Mouse (Mus musculus): ENCODE data around the gene Trmt2a.

Gene Trmt2a

DNA sequence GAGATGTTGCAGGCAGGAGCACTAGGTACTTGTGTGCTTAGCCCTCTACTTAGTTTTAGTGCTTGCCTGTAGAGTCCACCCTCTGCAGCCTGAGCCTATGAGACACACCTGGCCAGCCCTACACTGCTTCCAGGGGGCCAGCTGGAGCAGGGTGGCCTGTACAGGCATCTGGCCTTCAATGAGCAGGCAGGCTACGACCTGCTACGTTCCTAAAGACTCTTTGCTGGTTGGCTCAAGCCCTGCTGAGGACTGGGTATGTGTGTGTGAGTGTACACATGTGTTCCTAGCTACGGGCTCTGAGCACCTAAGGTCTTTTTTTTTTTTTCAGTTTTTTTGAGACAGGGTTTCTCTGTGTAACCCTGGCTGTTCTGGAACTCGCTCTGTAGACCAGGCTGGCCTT is 17.0 kb upstream of the Trmt2a start:
- no peak for DNase-seq (ENCODE audit: low spot score)

DNA sequence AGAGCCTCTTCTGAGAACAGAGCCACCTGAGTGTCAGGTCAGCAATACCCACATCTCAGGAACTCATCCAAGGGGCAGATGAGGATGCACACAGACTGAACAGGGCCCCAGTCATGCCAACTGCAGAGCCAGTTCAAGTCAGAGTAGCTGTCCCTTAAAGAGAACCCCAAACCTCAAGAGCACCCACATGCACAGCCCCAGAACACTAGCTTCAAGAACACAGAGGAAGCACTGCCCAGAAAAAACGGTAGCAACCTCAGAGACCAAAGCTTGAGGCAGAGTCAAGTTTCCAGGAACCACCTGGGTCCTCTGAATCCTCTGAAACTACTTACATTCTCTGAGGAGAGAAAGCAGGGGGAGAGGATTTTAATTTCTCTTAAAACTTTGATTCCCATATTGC is 15.0 kb upstream of the Trmt2a start:
- DNase-seq (ENCODE audit: low spot score) = no peak

DNA sequence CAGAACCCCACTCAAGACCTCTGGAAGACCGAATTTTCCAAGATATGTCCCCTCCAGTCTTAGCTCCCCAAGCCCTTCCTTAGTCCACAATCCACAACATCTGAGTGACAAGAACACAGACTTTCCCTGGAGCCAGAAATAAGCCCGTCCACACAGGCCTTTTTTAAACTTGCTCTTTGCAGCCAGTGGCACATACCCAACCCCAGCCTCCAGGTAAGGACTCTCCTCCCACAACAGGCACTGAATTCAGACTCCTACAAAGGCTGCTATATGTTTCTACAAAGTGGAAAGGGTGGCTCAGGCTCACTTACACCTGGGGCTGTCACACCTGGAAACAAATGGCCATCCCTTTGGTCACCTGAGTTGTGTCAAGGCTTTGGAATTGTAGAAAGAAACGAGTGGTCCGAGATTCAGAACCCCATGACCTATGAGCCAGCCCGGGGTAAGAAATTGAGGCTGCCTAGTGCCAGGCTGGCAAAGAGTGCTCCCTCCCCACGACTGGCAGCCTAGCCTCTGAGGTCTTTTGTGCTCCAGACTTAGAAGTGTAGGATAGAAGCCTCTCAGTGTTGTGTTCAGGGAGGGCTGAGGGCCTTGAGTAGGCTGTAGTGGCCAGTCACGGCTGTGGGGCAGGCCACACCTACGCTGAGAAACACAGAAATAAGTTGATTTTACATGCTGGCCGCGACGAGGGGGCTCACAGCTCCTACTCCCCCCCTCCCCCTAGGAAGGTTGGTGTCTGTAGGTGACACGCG is 14.4 kb upstream of the Trmt2a start:
- peak; percentile 21 for DNase-seq (ENCODE audit: low spot score)

- DNase-seq (ENCODE audit: low spot score) = peak; percentile 75
These were observed 13.6 kb upstream of the Trmt2a start, which contains the start of gene Zdhhc8 for GRCm38 (mm10) chr16:18234671-18235388. Zdhhc8 (minus strand) TSS chr16:18235136.

GRCm38 (mm10) chr16:18235389-18236065 is 13.0 kb upstream of the Trmt2a start:
- DNase-seq (ENCODE audit: low spot score) = peak; percentile 74

DNA sequence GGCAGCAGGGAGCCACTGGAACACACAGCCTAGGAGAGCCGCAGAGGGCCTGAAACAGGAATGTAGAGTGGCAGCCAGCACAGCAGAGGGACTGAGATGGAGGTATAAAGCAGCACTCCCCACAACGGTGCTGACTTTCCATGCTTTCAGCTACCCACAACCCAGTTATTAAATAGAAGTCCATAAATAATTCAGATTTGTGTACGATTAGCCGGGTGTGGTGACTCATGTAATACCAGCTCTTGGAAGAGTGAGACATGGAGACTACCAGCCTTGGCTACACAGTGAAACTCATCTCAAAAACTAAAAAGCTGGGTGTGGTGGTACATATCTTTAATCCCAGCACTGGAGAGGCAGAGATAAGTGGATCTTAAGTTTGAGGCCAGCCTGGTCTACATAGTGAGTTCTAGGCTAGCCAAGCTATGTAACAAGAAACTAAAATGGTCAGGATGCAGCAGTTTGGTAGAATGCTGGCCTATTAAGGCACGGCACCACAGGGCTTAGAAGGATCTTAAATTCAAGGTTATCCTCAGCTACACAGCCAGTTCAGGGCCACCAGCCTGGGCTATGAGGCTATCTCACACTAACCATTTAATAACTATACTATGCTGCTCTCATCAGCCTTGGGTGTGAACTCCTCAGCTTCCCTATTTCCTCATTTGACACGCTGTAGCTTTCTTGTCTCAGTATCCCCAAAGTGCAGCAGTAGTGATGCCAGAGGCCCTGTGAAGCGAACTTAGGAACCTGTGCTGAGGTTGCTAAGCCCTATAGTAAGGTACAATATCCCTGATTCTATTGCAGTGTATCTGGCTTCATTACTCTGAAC is 11.6 kb upstream of the Trmt2a start:
- DNase-seq (ENCODE audit: low spot score) = no peak

DNA sequence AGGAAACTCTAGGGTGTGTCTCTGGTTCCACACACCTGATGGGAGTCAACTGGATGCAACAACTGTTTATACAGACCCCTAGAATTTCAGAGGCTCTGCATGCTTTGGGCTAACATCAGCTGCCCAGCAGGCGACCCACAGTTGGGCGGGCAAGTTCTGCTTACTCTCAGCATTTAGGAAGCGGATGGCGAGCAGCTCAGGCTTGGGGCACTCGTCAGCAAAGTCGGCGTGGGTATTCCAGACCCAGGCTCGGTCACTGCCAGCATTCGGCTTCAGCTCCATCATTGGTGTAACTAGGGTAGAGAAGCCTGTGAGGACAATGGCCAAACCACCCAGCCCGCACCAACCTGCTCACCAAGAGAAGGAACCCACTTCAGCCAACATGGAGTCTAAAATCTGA is 6.9 kb upstream of the Trmt2a start:
- no peak for DNase-seq (ENCODE audit: low spot score)

DNA sequence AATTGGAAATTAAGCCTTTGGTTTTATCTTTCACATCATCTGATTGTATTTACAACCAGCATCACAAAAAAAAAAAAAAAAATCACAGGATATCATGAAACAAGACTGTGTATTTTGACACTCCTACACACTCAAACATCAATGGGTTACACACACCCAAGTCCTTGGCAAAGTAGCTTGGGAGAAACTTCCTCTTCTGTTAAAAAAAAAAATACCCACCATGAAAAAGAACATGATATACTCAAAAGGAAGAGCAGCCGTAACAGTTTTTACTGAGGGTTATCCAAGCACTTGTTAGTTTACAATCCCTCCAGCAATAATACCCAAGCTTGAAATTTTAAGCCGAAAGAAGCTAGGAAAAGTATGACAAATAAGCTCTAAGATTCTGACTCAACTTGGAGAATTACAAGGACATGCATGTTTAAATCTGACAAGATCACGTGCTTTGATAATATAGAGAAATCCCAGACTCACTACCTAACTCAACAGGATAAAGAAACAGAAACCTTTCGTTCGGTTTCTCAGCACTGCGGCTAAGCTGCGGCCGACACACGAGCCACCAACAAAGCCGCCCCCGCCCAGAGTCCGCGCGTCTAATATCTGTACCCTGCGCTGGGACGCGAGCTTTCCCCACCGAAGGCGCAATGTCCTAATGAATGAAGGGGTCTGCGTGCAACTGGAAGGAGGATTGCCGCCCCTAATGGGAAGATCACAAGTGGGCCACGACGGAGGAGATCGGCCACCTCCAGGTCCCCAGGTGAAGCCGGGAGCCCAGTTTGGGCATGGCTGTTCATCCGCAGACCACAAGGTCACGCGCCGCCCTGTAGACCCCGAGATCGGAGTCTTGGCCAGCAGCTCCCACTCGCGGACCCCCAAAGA is 719 bp upstream of the Trmt2a start:
- peak; percentile 46 for DNase-seq (ENCODE audit: low spot score)

GRCm38 (mm10) chr16:18249364-18249967 is 987 bp downstream of the Trmt2a start:
- DNase-seq (ENCODE audit: low spot score) = peak; percentile 50

- no peak for DNase-seq (ENCODE audit: low spot score)
These were observed 1.8 kb downstream of the Trmt2a start for GRCm38 (mm10) chr16:18250231-18250630.

- DNase-seq (ENCODE audit: low spot score) = no peak
These were observed 2.6 kb downstream of the Trmt2a start for GRCm38 (mm10) chr16:18250828-18251790.

DNA sequence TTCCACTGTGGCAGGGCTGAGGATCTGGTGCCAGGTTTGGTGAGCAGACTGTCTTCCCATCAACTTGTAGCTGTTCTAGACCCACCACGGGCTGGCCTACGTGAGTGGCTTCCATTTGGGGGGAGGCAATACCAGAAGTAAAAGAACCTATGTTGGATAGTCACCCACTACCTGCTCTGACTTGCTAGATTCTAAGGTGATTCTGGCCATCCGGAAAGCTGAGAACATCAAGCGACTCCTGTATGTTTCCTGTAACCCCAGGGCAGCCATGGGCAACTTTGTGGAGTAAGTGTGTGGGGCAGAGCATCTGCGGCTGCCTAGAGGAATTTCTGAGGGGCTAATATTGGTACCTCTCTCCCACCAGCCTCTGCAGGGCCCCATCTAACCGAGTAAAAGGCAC is 4.3 kb downstream of the Trmt2a start:
- DNase-seq (ENCODE audit: low spot score) = no peak

GRCm38 (mm10) chr16:18253866-18254265 is 5.4 kb downstream of the Trmt2a start:
- DNase-seq (ENCODE audit: low spot score) = no peak

GRCm38 (mm10) chr16:18258221-18258620 is 9.7 kb downstream of the Trmt2a start, which contains the start of gene Gm49776:
Gm49776 (minus strand) TSS chr16:18258321.
- DNase-seq (ENCODE audit: low spot score) = no peak

DNA sequence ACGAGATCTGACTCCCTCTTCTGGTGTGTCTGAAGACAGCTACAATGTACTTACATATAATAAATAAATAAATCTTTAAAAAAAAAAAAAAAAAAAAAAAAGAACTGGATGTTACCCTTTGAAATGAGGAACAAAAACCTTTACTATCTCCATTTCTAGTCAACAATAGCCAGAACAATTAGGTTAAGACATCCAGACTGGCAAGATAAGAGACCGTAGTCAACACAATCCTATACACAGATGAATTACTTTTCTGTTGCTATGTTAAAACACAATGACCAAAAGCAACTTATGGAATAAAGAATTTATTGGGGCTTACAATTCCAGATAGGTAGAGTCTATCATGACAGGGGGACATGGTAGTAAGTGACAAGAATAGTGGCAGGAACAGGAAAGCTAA is 16.5 kb downstream of the Trmt2a start:
- no peak for DNase-seq (ENCODE audit: low spot score)

GRCm38 (mm10) chr16:18268182-18268581 is 19.7 kb downstream of the Trmt2a start:
- DNase-seq (ENCODE audit: low spot score) = peak; percentile 42

DNA sequence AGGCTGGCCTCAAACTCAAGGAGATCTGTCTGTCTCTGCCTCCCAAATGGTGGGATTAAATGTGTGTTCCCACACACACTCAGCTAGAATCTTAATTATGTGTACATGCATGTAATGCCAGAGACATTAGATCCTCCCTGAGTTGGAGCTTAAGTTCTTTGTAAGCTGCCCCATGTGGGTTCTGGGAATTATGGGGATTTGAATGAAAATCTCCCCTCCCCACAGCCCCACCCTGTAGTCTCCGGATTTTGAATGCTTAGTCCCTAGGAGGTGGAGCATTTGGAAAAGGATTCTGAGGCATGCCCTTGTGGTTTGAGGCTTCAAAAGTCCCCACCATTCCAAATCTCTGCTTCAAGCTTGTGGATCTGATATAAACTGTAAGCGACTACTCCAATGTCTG is 26.7 kb downstream of the Trmt2a start:
- DNase-seq (ENCODE audit: low spot score) = no peak

DNA sequence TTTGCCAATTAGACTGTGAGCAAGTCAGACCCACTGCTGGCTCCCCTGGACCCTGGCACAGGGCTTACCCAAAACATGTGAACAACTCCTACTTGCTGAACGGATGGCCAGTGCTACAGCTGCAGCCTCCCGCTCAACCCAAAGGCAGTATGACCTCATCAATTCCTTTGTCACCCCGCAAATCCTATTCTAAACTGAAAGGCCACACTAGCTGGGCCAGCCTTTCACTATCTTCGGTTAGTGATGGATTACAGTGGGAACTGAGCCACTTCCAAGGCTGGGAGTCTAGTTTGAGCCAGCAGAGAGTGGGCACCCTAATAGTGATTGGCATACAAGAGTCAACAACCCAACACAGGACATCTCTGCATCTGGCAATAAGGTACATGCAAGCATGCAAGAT is 39.7 kb downstream of the Trmt2a start:
- DNase-seq (ENCODE audit: low spot score) = peak; percentile 43

- no peak for DNase-seq (ENCODE audit: low spot score)
These were observed 40.1 kb downstream of the Trmt2a start for GRCm38 (mm10) chr16:18288581-18289061.
